Mouse (Mus musculus): ENCODE measurements around the gene Slc5a1.

- TF ChIP-seq CTCF (IDR thresholded peaks at IDR 0.05): no peak
- no peak for TF ChIP-seq EP300 (IDR thresholded peaks at IDR 0.05)
Observed at GRCm38 (mm10) chr5:33195246-33195852, 91.3 kb downstream of the Slc5a1 start.

Data from lung, postnatal 0 days (tissue).